Mouse (Mus musculus) heart, adult 18-20 months (tissue): ENCODE measurements around the gene Fam172a. TPM values are rescaled to one million over a fixed set of nuclear protein-coding genes. Genes with fewer than 3 reads are reported as not detected.
"Not testable (repeated sequence)": the region's sequence is repeated elsewhere in the genome, so short reads cannot be mapped to it uniquely, and the experiment has no call there.

Experiments
- DNase-seq, 2 experiments: peaks; one replicate each; pipeline ENCODE4 v3.0.0; 2021 to 2022; ENCODE audit warnings: mixed read lengths in 1 of 2
- long read RNA-seq, 2 experiments: library from polyadenylated mRNA; stranded (forward); transcript quantifications; one replicate each; pipeline ENCODE4 v2.0.0; 2021
- total RNA-seq, 2 experiments: library from RNA; stranded (reverse); gene quantifications; 2 replicates each; pipeline ENCODE4 v1.2.3; 2021

Fam172a gene
- total RNA-seq, result 10 to 100 TPM; 11.1 to 11.3 TPM
- long read RNA-seq, experiment 1, partial matches to known transcripts, result 5 of 7 reads
- long read RNA-seq, experiment 1, other reads (novel, unspliced or antisense), result 0 of 7 reads
- long read RNA-seq, experiment 2, partial matches to known transcripts, result 2 of 11 reads
- long read RNA-seq, experiment 2, other reads (novel, unspliced or antisense), result 6 of 11 reads

- DNase-seq, result not testable (repeated sequence)
These were observed at the start of gene Fam172a for GRCm38 (mm10) chr13:77701733-77702132. Gene Fam172a (plus strand): TSS chr13:77702033.

DNA sequence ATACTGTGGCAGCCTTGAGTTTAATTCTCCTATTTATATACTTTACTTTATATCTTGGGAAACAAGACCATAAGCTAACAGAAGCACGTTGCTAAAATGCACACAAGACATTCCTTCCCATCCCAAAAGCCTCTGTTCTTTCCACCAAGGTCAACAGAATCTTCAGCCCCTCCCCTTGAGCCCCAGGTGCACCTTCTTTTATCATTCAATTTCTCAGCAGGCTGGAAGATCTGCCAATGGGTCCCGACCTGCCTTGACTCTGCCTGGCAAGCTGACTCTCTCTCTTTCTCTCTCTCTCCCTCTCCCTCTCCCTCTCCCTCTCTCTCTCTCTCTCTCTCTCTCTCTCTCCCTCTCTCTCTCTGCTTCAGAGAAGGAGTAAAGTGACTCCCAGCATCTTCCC is 13.2 kb upstream of the Fam172a start:
- DNase-seq, result no peak

DNA sequence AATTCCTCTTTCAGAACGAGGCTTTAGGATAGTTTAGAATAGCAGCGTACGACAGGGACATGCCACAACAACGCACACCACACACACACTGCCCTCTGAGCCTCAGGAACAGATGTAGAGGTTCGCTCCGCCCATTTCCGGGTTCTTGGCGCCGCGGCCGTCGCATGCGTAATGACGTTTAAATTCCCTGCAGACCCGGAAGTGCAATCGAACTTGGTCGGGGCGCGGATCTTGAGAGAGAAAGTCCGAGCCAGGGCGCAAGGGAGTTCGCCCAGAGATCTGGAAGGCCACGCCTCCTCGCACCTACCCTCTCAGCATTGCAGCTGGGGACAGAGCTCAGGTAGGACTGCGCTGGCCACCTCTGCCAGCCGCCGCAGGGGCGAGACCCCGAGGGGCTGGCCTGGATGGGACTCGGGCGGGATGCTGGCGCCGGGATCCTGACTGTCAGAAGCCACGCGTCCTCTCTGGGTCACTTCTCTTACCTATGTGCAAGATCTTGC is 6.7 kb downstream of the Fam172a start:
- DNase-seq, result peak; percentile 95

DNA sequence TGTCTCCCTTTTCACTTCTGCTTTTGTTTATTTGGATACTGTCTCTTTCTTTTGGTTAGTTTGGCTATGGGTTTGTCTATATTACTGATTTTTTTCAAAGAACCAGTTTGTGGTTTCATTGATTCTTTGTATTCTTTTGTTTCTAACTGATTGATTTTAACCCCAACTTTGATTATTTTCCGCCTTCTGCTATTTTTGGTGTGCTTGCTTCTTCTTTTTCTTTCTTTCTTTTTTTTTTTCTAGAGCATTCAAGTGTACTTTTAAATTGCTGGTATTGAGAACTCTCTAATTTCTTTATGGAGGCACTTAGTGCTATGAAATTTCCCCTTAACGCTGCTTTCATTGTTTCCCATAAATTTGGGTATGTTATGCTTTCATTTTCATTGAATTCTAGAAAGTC is 15.7 kb downstream of the Fam172a start:
- DNase-seq, result no peak

DNA sequence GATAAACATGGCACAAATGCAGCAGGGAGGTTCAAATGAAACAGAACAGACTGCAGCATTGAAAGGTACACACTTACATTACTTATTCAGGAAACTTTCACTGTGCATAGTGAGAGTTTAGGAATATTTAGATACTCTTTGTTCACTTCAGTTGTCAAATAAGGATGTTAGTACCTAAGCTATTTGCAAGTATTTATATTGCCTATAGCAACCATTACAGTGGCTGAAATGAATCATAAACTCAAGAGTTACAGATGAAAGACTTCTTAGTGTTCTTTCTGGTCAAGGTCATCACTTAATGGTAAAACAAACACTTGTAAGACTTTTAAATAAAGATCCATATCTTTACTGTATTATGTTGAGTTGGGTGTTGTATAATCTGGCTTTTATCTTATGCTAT is 41.0 kb downstream of the Fam172a start:
- no peak for DNase-seq

DNA sequence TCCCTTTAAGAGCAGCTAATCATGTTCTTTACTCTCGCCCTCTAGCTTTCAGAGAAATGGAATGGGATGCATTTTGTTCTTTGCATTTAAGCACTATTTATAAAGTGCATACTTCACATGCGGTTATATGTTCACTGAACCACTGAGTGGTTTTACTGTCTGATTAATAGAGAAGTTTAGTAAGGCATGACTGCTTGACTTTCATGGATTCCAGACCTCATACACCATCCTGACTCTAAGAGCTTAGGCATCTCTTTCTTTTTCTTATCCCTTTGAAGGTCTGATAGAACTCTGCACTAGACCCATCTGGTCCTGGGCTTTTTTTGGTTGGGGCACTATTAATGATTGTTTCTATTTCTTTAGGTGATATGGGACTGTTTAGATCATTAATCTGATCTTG is 75.8 kb downstream of the Fam172a start:
- no peak for DNase-seq

DNA sequence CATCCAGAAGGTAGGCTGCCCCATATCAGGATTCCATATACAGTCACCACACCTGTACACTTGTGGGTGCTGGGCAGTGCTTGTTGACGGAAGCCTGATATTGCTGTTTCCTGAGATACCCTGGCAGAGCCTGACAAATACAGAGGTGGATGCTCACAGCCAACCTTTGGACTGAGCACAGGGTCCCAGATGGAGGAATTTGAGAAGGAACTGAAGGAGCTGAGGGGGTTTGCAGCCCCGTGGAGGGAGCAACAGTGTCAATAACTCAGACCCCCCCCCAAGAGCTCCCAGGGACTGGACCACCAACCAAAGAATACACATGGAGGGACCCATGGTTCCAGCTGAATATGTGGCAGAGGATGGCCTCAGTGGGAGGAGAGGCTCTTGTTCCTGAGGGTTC is 105.5 kb downstream of the Fam172a start:
- DNase-seq, result not testable (repeated sequence)

DNA sequence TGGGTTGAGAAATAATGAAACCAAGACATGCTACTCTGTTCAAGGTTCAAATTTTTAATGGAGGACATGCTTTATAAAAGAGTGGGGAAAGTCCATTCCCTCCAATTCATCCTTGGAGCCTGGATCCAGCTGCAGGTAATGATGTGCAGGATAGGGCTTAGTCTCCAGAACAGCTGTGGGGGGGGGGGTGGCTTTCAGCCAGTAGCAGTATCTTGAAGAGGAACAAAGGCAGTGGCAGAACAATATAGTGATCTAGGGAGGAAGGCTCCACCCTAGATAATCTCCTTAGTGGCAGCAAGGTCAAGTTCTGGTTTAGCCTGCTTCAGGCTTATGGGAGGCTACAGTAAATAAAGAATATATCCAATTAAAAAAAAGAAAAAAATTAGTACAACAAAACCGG is 108.6 kb downstream of the Fam172a start:
- no peak for DNase-seq

DNA sequence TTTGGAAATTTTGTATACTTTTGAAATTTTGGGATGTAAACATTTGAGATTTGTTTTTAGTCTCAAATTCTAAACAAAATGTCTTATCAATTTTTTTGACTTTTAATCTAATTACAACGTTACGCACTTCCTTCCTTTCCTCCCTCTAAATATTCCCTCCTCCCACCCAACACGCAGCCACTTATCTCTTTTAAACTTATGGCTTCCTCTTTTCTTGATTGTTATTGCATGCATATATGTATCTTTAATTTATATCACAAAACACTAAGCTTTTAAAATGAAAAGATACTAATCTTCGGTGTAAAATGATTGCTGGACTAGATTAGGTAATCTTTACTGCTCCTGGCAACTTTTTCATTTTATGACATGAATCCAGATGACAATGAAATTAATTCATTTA is 124.3 kb downstream of the Fam172a start:
- no peak for DNase-seq

DNA sequence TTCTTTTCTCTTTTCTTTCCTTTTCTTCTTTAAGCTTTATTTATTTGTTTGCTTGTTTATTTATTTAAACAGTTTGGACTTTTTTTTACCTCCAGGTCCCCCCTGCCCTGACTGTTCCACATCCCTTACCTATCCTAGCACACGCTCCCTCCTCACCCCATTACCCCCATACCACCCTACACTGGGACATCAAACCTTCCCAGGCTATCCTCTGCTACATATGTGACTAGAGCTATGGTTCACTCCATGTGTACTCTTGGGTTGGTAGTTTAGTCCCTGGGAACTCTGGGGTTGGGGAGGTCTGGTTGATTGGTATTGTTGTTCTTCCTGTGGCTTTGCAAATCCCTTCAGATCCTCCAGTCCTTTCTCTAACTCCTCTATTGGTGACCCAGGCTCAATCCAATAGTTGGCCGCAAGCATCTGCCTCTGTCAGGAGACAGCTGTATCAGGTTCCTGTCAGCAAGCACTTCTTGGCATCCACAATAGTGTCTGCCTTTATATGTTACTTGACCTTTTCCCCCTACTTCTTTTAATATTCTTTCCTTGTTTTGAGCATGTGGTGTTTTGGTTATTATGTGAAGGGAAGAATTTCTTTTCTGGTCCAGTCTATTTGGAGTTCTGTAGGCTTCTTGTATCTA is 141.3 kb downstream of the Fam172a start:
- no peak for DNase-seq

DNA sequence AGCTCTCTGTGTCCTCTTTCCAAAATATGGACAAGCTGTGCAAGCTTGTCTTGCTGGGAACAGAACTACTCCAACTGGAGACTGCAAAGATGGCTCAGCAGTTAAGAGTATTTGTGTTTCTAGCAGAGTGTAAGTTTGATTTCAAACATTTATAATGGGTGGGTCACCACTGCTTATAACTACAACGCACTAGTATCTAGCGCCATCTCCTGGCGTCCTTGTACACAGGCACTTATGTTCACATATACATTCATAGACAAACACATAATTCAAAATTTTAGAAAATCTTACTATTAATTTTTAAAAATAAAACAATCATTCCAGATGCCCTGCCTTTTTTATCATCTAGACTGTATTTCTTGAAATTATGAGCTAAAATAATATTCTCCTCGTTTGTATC is 147.0 kb downstream of the Fam172a start:
- DNase-seq, result no peak

DNA sequence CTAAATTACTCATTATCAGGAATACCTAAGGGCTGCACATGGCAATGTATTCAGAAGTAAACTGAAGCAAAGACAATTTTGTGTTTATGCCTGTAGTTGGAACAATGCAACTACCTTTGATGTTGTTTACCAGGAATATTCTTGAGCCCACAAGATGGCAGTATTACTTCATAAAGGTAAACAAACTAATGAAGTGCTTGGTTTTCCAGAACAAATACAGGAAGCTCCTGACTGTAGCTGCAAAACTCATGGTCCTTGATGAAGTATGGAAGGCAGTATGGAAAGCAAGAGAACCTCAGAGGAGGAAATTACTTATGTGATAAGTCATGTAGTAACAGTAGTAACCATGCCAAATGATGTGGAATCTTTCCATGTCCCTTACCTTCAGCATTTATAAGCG is 163.0 kb downstream of the Fam172a start:
- peak in 1 of 2 experiments; percentile 20 for DNase-seq

GRCm38 (mm10) chr13:77868314-77868713 is 166.5 kb downstream of the Fam172a start:
- no peak for DNase-seq

DNA sequence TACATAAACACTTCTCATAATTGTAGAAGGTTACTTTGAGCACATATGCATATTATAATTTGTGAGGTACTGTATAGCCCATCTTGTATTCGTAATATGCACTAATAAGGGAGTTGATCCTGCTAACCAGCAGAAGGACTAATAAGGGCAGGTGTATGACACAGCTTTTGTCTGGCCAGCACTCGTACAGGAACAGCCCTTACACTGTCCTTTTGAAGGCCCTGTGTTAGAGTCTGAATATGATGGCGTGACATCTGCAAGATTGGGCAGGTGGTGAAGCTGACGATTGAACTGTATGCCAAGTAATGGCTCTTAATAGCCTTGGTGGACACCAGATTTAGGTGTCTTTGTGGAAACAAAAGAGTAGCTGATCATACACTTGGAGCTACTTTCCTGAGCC is 176.3 kb downstream of the Fam172a start:
- no peak for DNase-seq

GRCm38 (mm10) chr13:77878545-77878944 is 176.7 kb downstream of the Fam172a start:
- no peak for DNase-seq

GRCm38 (mm10) chr13:77897619-77898018 is 195.8 kb downstream of the Fam172a start:
- DNase-seq, result no peak

GRCm38 (mm10) chr13:77898066-77898796 is 196.4 kb downstream of the Fam172a start:
- no peak for DNase-seq

- DNase-seq, result no peak
These were observed 197.9 kb downstream of the Fam172a start for GRCm38 (mm10) chr13:77899725-77900124.

DNA sequence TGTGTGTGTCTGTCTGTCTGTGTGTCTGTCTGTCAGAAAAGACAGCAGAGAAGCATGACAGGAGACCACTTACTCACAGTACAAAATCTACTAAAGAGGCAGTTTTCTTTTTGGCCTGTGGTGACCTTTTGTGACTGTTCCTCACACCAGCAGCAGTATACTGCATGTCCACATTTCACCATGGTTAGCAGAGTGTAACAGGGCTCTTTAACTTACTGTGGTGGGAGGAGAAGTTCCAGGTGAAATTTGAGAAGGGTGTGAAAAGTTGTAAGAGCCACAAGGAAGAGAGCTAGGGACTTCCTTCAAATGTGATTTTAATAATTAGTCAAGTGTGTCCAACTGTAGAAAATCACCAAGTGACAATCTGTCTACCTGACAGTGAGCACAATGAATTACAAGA is 199.0 kb downstream of the Fam172a start:
- no peak for DNase-seq

GRCm38 (mm10) chr13:77909184-77909583 is 207.4 kb downstream of the Fam172a start:
- DNase-seq, result no peak

DNA sequence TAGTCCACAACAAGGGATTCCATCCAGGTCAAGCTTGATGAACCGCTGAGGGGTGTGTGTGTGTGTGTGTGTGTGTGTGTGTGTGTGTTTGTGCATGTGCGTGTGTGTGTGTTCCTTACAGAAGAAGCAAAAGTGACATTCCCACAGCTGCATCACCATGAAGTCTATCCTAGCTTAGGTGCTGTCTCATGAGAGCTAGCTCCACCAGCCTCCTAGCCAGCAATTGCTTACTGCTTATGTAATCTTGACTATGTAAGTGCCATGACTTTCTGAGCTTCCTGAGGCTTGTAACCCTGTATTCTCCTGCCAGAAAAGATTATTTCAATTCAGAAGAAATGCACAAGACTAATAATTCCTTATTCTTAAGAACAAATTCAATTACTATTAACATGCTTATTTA is 221.0 kb downstream of the Fam172a start:
- no peak for DNase-seq

- DNase-seq, result no peak
These were observed 255.8 kb downstream of the Fam172a start for GRCm38 (mm10) chr13:77957611-77958010.

DNA sequence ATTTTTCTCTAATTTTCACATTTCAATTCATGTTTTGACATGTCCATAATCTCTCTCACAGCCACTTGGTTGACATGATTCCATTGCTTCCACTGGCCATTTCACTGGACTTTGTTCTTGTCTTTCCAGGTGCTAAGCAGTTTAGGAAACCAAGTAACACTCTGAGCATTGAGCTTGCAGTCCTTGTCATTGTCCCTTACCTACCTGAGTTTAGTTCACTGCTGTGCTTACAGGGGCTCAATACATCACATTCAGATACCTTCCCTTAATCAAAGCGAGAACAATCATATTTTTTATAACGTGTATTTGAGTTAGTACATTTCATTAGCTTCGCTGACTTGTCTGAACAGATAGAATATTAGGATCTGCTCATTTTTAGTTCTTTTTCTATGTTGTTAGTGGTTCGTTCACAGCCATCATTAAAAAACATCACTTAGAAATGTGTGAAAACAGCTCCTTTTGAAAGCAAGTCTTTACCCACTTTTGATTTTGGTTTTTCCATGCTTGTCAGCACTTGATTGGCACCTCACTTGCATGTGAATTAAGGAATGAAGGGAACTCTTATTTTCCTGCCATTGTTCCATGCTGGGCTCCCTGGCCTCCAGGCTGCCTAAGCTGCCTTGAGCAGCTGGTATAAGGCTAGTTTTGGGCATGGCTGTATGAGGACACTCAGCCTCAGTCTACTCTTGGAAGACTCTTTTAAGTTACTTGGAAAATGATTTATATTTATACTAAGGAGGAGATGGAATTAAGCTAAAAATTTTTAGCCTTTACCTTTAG is 257.9 kb downstream of the Fam172a start:
- DNase-seq, result no peak
